Mouse (Mus musculus) liver, embryonic 14.5 days (tissue): ENCODE results near the gene Accsl. TPM values are rescaled to one million over a fixed set of nuclear protein-coding genes. Genes with fewer than 3 reads are reported as not detected.

Source experiments
- ATAC-seq: fragments of 200-750 bp; cut with Nextera tagmentation; 2 replicates; pipeline ENCODE4 v1.8.0; 2017; ENCODE audit warnings: moderate number of reproducible peaks, mild to moderate bottlenecking, moderate library complexity; ENCODE audit not compliant: insufficient read depth
- DNase-seq, 3 experiments: peaks; one replicate each; pipeline ENCODE4 v3.0.0-alpha.2; 2012 to 2013; ENCODE audit warnings: low read depth in 3 of 3, low spot score in 3 of 3
- H3K27ac ChIP-seq: fragments of 300-500 bp; sonication (generic); 2 replicates; pipeline ENCODE4 v1.5.1; 2014; ENCODE audit warnings: moderate library complexity, mild to moderate bottlenecking, control low read depth, inconsistent platforms
- H3K27me3 ChIP-seq: fragments of 300-500 bp; sonication (generic); 2 replicates; pipeline ENCODE4 v1.6.1; 2014; ENCODE audit warnings: mild to moderate bottlenecking, low read length, moderate library complexity; ENCODE audit not compliant: control insufficient read depth, insufficient read depth
- H3K36me3 ChIP-seq: fragments of 300-500 bp; sonication (generic); replicated peaks from 2 replicates; pipeline ENCODE4 v1.6.1; 2014; ENCODE audit warnings: low read depth; ENCODE audit not compliant: control insufficient read depth, insufficient read depth
- H3K4me1 ChIP-seq, 2 experiments: fragments of 200-500 bp in 1 of 2; fragments of 300-500 bp in 1 of 2; sonication (generic) in 1 of 2; replicated peaks; 2 replicates each; pipeline ENCODE4 v1.6.1; 2012 to 2014; ENCODE audit warnings: antibody characterized with exemption in 1 of 2, inconsistent platforms in 1 of 2, low read length in 1 of 2; ENCODE audit not compliant: control insufficient read depth in 2 of 2, insufficient read depth in 2 of 2
- H3K4me2 ChIP-seq: fragments of 300-500 bp; sonication (generic); 2 replicates; pipeline ENCODE4 v1.6.1; 2014; ENCODE audit warnings: low read depth, mild to moderate bottlenecking, control low read depth, moderate library complexity
- H3K4me3 ChIP-seq, 2 experiments: fragments of 200-500 bp in 1 of 2; fragments of 300-500 bp in 1 of 2; sonication (generic) in 1 of 2; 2 replicates each; pipeline ENCODE4 v1.5.1; 2012 to 2014; ENCODE audit warnings: low read depth in 2 of 2, low read length in 2 of 2, mild to moderate bottlenecking in 2 of 2, control low read depth in 1 of 2, inconsistent platforms in 1 of 2, moderate library complexity in 1 of 2; ENCODE audit not compliant: insufficient read depth in 1 of 2
- H3K9ac ChIP-seq: fragments of 300-500 bp; sonication (generic); replicated peaks from 2 replicates; pipeline ENCODE4 v1.6.1; 2014; ENCODE audit warnings: mild to moderate bottlenecking, control low read depth, moderate library complexity
- H3K9me3 ChIP-seq: fragments of 300-500 bp; sonication (generic); 2 replicates; pipeline ENCODE4 v1.6.1; 2016; ENCODE audit warnings: low read length, mixed read lengths; ENCODE audit not compliant: control insufficient read depth
- CTCF ChIP-seq: IDR thresholded peaks from 2 replicates; pipeline ENCODE4 v1.5.1; 2016; ENCODE audit warnings: antibody characterized with exemption, low read depth, control low read depth
- EP300 ChIP-seq: IDR thresholded peaks from 2 replicates; pipeline ENCODE4 v1.6.1; 2016; ENCODE audit warnings: antibody characterized with exemption, low read depth
- WGBS: fragments of 180-500 bp; shearing (Covaris S2); extraction: QIAGEN DNeasy Blood & Tissue Kit; methylation state at CpG from one replicate; pipeline ENCODE4 v1.1.7; 2014; ENCODE audit not compliant: insufficient replicate concordance; 5-methylcytosine and 5-hydroxymethylcytosine counted together
- polyA plus RNA-seq, 2 experiments: library from polyadenylated mRNA; depleted of rRNA in 1 of 2; stranded (reverse) in 1 of 2; unstranded in 1 of 2; fragments of >200 nt; fragmentation: Nextera tagmentation in 1 of 2; extraction: Ambion mirVana in 1 of 2; gene quantifications; 2 replicates each; pipeline versions ENCODE4 v1.2.1 to v1.2.3; 2012 to 2014

The Accsl gene
- polyA plus RNA-seq, 2 experiments = 0.02 TPM; not detected in 1

- TF ChIP-seq CTCF (no peak), EP300 (no peak)
- no peak overlapping the region for H3K9ac ChIP-seq
- H3K4me1 ChIP-seq = no peaks in the 10 kb centered on the region; a peak in 1 of 4 replicates
- ATAC-seq (no peak), DNase-seq (no peak)
- H3K27me3 ChIP-seq = no peaks in the 10 kb centered on the region
- H3K4me3 ChIP-seq = no peak overlapping the region
- no peak overlapping the region for H3K27ac ChIP-seq
- H3K9me3 ChIP-seq = no peaks in the 10 kb centered on the region
- no peak overlapping the region for H3K4me2 ChIP-seq
- no peaks in the 10 kb centered on the region for H3K36me3 ChIP-seq
- 67% methylated on average over 3 of the region's 3 CpGs for WGBS
Measured at GRCm38 (mm10) chr2:93874606-93875005, 5.6 kb upstream of the Accsl start.

- H3K9ac ChIP-seq = no peak overlapping the region
- H3K4me1 ChIP-seq = no peaks in the 10 kb centered on the region; a peak in 1 of 4 replicates
- H3K9me3 ChIP-seq = no peaks in the 10 kb centered on the region
- TF ChIP-seq EP300 (no peak), CTCF (no peak)
- H3K4me2 ChIP-seq = no peak overlapping the region
- DNase-seq (no peak), ATAC-seq (no peak)
- no peaks in the 10 kb centered on the region for H3K27me3 ChIP-seq
- no peak overlapping the region for H3K4me3 ChIP-seq
- no peaks in the 10 kb centered on the region for H3K36me3 ChIP-seq
- no peak overlapping the region for H3K27ac ChIP-seq
- 6% methylated on average over 2 of the region's 2 CpGs for WGBS
Measured at GRCm38 (mm10) chr2:93874227-93874514, 5.2 kb upstream of the Accsl start.

- H3K9ac ChIP-seq = no peak overlapping the region
- H3K9me3 ChIP-seq = no peaks in the 10 kb centered on the region
- H3K4me2 ChIP-seq = no peak overlapping the region
- H3K4me1 ChIP-seq = no peaks in the 10 kb centered on the region; a peak in 1 of 4 replicates
- TF ChIP-seq CTCF (no peak), EP300 (no peak)
- 14% methylated on average over 12 of the region's 12 CpGs for WGBS
- H3K36me3 ChIP-seq = no peaks in the 10 kb centered on the region
- DNase-seq (no peak), ATAC-seq (no peak)
- H3K27me3 ChIP-seq = no peaks in the 10 kb centered on the region
- no peak overlapping the region for H3K27ac ChIP-seq
- H3K4me3 ChIP-seq = no peak overlapping the region
Measured at GRCm38 (mm10) chr2:93873449-93874226, 4.7 kb upstream of the Accsl start.

GRCm38 (mm10) chr2:93872257-93872656, 3.3 kb upstream of the Accsl start:
- ATAC-seq (no peak), DNase-seq (no peak)
- WGBS = 60% methylated on average over 7 of the region's 7 CpGs
- no peak overlapping the region for H3K9ac ChIP-seq
- H3K4me1 ChIP-seq = no peaks in the 10 kb centered on the region; a peak in 1 of 4 replicates
- TF ChIP-seq EP300 (no peak), CTCF (no peak)
- no peak overlapping the region for H3K4me2 ChIP-seq
- H3K27ac ChIP-seq = no peak overlapping the region
- H3K36me3 ChIP-seq = no peaks in the 10 kb centered on the region
- H3K27me3 ChIP-seq = no peaks in the 10 kb centered on the region
- no peak overlapping the region for H3K4me3 ChIP-seq
- no peaks in the 10 kb centered on the region for H3K9me3 ChIP-seq

GRCm38 (mm10) chr2:93871411-93871925, 2.5 kb upstream of the Accsl start:
- TF ChIP-seq CTCF (no peak), EP300 (no peak)
- Histone ChIP-seq H3K27me3 (no peaks in the 10 kb centered on the region), H3K4me1 (no peaks in the 10 kb centered on the region; a peak in 1 of 4 replicates), H3K9me3 (no peaks in the 10 kb centered on the region), H3K36me3 (no peaks in the 10 kb centered on the region), H3K27ac (no peak overlapping the region), H3K4me2 (no peak overlapping the region), H3K4me3 (no peak overlapping the region), H3K9ac (no peak overlapping the region)
- 77% methylated on average over 4 of the region's 4 CpGs for WGBS
- DNase-seq = no peak
- ATAC-seq = no peak
